Mouse (Mus musculus): ENCODE results near the gene Arrdc2. TPM values are rescaled to one million over a fixed set of nuclear protein-coding genes. Genes with fewer than 3 reads are reported as not detected.

Arrdc2 gene
- polyA plus RNA-seq, 1 experiment from 2014 or later: 6.3 TPM

DNA sequence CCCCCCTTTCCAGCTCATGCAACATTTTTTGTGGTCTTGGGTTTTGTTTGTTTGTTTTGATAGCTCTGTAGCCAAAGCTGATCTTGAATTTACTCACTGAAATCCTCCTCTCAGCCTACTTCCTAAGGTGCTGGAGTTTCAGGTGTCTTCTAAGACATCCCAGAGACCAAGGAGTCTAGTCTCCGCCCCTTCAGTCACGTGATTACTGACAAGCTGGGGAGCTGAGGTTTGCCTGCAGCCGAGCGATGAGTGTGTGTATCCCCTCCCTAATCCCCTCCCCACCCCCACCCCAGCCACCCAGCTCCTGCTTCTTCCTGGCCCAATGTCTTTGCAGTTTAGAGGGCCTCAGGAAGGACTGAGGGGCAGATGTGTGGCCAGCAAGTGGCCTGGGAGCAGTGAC is 18.0 kb upstream of the Arrdc2 start:
- ATAC-seq (replicated peaks; ENCODE audit: low FRiP score): no peak
- Histone ChIP-seq H3K27me3 (ENCODE audit: control insufficient read depth, insufficient read depth, low read length) (peaks cover 2% of the 10 kb centered on the region; the same call in 1 of the 2 replicates), H3K4me1 (replicated peaks; ENCODE audit: control insufficient read depth, insufficient read depth, low read length) (peaks cover 13% of the 10 kb centered on the region), H3K4me3 (ENCODE audit: low read depth, low read length) (no peak overlapping the region), H3K9me3 (ENCODE audit: control insufficient read depth, low read length) (no peaks in the 10 kb centered on the region), H3K9ac (ENCODE audit: low read length) (no peak overlapping the region; the same call in 1 of the 2 replicates), H3K4me2 (ENCODE audit: low read depth, low read length, severe bottlenecking) (no peak overlapping the region), H3K36me3 (ENCODE audit: control insufficient read depth, insufficient read depth, low read length) (no peaks in the 10 kb centered on the region), H3K27ac (ENCODE audit: low read depth, low read length) (no peak overlapping the region)
- no peak for DNase-seq (ENCODE audit: low spot score)
- 7% methylated on average over 4 of the region's 4 CpGs for WGBS

DNA sequence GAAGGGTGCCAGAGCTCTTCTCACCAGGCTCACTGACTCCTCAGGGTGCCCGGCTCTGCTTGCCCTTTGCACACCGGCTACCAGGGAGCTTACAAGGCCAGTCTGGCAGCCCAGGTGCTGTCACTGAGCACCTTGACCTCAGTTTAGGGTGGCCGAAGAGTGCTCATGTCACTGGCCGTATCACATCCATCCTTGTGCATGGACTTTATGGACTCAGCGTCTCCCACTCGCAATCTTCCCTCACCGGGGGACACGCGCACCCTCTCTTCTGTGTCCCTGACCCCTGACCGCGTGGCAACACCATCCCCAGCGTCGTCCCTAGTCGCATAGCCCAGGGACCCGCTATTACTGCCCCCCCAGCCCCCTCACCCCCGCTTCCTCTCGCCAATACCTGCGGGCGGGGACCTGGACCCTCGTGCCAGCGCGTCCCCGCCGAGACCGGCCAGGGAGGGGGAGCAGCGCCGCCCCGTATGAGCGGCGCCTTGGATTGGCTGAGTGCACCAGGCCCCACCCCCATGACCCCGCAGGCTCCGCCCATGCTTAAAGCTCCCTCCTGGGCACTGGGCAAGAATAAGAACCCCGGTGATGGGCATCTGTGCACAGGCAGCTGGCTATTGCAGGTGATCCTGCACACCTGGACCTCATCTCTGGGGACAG is 17.1 kb upstream of the Arrdc2 start:
- WGBS: 9% methylated on average over 33 of the region's 33 CpGs
- no peaks in the 10 kb centered on the region for H3K9me3 ChIP-seq (ENCODE audit: control insufficient read depth, low read length)
- H3K27me3 ChIP-seq (ENCODE audit: control insufficient read depth, insufficient read depth, low read length): no peaks in the 10 kb centered on the region; the same call in 1 of the 2 replicates
- no peaks in the 10 kb centered on the region for H3K36me3 ChIP-seq (ENCODE audit: control insufficient read depth, insufficient read depth, low read length)
- H3K4me3 ChIP-seq (ENCODE audit: low read depth, low read length): peak overlapping the region; percentile 39
- DNase-seq (ENCODE audit: low spot score) (peak; percentile 85), ATAC-seq (replicated peaks; ENCODE audit: low FRiP score) (peak; percentile 82)
- peak overlapping the region; percentile 90 for H3K4me2 ChIP-seq (ENCODE audit: low read depth, low read length, severe bottlenecking)
- H3K27ac ChIP-seq (ENCODE audit: low read depth, low read length): no peak overlapping the region
- H3K4me1 ChIP-seq (replicated peaks; ENCODE audit: control insufficient read depth, insufficient read depth, low read length): peaks cover 11% of the 10 kb centered on the region
- H3K9ac ChIP-seq (ENCODE audit: low read length): peak overlapping the region; percentile 52

DNA sequence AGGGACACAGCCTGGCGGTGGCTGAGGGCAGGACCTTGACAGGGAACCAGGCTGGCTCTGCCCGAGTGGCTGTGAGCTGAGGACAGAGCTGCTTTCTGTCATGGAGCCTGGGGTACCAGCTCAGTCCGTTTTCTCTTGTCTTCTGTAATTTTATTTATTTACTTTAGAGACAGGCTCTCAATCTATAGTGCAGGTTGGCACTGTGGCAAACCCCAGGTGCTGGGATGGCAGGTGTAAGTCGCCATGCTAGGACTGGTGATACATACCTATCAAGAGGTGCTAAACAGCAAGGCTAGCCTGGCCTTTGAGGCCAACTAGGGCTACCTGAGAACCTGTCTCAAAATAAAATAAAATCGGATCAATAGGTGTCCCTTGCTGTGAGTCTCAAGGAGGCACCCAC is 16.5 kb upstream of the Arrdc2 start:
- Histone ChIP-seq H3K9me3 (ENCODE audit: control insufficient read depth, low read length) (no peaks in the 10 kb centered on the region), H3K27ac (ENCODE audit: low read depth, low read length) (no peak overlapping the region), H3K27me3 (ENCODE audit: control insufficient read depth, insufficient read depth, low read length) (no peaks in the 10 kb centered on the region; the same call in 1 of the 2 replicates), H3K4me3 (ENCODE audit: low read depth, low read length) (no peak overlapping the region), H3K36me3 (ENCODE audit: control insufficient read depth, insufficient read depth, low read length) (no peaks in the 10 kb centered on the region), H3K4me2 (ENCODE audit: low read depth, low read length, severe bottlenecking) (0 out of 2 replicates have a peak overlapping the region, but pooled peaks have one; percentile 90), H3K9ac (ENCODE audit: low read length) (no peak overlapping the region), H3K4me1 (replicated peaks; ENCODE audit: control insufficient read depth, insufficient read depth, low read length) (peaks cover 11% of the 10 kb centered on the region)
- DNase-seq (ENCODE audit: low spot score) (no peak), ATAC-seq (replicated peaks; ENCODE audit: low FRiP score) (no peak)
- 60% methylated on average over 5 of the region's 5 CpGs for WGBS

DNA sequence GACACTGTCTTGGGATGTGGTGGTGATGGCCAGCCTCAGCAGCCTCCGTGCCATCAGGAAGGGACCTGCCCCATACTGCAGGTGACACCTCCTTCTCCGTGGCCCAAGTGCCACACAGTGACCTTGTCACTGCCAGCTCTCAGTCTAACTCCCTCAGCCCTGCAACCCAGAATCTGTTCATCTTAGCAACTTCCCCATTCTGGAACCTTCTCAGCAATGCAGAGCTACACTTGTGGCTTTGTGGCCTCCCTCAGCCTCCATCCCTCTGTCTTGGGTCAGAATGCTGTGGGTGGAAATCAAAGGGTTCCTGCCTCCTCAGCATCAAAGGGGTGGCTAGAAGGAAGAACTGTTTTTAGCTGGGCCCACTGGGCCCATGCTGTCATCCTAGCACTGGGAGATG is 14.3 kb upstream of the Arrdc2 start:
- no peak overlapping the region for H3K9ac ChIP-seq (ENCODE audit: low read length)
- DNase-seq (ENCODE audit: low spot score): no peak
- WGBS: 93% methylated on average over 2 of the region's 2 CpGs
- no peak overlapping the region for H3K27ac ChIP-seq (ENCODE audit: low read depth, low read length)
- H3K4me3 ChIP-seq (ENCODE audit: low read depth, low read length): no peak overlapping the region
- no peaks in the 10 kb centered on the region for H3K36me3 ChIP-seq (ENCODE audit: control insufficient read depth, insufficient read depth, low read length)
- no peaks in the 10 kb centered on the region for H3K9me3 ChIP-seq (ENCODE audit: control insufficient read depth, low read length)
- no peak for ATAC-seq (replicated peaks; ENCODE audit: low FRiP score)
- peaks cover 11% of the 10 kb centered on the region for H3K4me1 ChIP-seq (replicated peaks; ENCODE audit: control insufficient read depth, insufficient read depth, low read length)
- no peak overlapping the region for H3K4me2 ChIP-seq (ENCODE audit: low read depth, low read length, severe bottlenecking)
- H3K27me3 ChIP-seq (ENCODE audit: control insufficient read depth, insufficient read depth, low read length): no peaks in the 10 kb centered on the region; the same call in 1 of the 2 replicates

DNA sequence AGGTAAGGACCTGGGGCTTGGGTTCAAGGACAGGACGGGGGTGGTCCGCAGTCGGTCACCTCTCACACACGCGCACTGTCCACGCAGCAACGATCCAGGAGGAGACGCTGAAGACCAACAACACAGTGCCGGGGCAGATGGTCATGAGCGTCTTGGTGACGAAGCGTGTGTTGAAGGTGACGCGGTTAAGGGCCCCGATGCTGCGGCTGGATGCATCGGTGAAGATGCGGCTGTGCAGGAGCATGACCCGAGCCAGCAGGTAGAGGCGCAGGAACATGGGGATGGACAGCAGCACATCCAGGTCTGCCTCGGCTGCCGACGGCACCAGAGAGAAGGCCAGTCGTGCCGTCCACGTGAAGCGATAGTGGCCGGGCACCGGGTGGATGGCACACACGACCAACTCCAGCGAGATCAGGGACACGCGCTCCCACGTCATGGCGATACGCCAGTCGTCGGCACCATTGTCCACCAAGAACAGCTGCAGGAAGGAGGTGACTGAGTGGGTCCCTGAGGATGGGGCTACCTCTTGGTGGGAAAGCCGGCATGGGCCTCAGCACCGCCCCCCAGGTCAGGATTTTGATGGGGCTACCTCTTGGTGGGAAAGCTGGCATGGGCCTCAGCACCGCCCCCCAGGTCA is 13.2 kb upstream of the Arrdc2 start:
- peaks cover 8% of the 10 kb centered on the region; the same call in 1 of the 2 replicates for H3K4me1 ChIP-seq (replicated peaks; ENCODE audit: control insufficient read depth, insufficient read depth, low read length)
- H3K9ac ChIP-seq (ENCODE audit: low read length): no peak overlapping the region
- H3K36me3 ChIP-seq (ENCODE audit: control insufficient read depth, insufficient read depth, low read length): no peaks in the 10 kb centered on the region
- no peaks in the 10 kb centered on the region for H3K9me3 ChIP-seq (ENCODE audit: control insufficient read depth, low read length)
- 89% methylated on average over 41 of the region's 41 CpGs for WGBS
- no peak overlapping the region for H3K4me2 ChIP-seq (ENCODE audit: low read depth, low read length, severe bottlenecking)
- H3K4me3 ChIP-seq (ENCODE audit: low read depth, low read length): no peak overlapping the region
- DNase-seq (ENCODE audit: low spot score) (no peak), ATAC-seq (replicated peaks; ENCODE audit: low FRiP score) (no peak)
- no peaks in the 10 kb centered on the region; the same call in 1 of the 2 replicates for H3K27me3 ChIP-seq (ENCODE audit: control insufficient read depth, insufficient read depth, low read length)
- H3K27ac ChIP-seq (ENCODE audit: low read depth, low read length): no peak overlapping the region

DNA sequence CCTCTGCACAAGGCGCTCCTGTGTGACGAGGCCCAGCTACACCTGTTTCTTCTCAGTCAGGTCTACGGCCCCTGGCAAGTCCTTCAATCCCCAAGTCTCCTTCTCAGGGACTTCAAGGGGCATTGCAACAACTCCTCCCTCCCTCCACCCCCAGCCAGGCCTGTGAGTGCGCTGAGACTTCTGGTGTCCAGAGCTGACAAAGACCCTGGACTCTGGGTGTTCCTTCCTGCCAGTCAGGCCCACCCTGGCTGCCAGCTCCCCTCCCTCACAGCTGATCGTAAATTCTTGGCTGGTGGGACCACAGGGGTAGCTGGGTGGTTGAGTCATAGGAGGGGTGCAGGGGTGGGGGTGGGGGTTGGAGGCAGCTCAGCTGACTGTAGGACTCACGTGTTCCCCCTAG is 12.3 kb upstream of the Arrdc2 start:
- Histone ChIP-seq H3K27ac (ENCODE audit: low read depth, low read length) (no peak overlapping the region), H3K36me3 (ENCODE audit: control insufficient read depth, insufficient read depth, low read length) (no peaks in the 10 kb centered on the region), H3K27me3 (ENCODE audit: control insufficient read depth, insufficient read depth, low read length) (no peaks in the 10 kb centered on the region; the same call in 1 of the 2 replicates), H3K4me2 (ENCODE audit: low read depth, low read length, severe bottlenecking) (no peak overlapping the region), H3K4me3 (ENCODE audit: low read depth, low read length) (no peak overlapping the region), H3K9ac (ENCODE audit: low read length) (peak overlapping the region; percentile 23; the same call in 1 of the 2 replicates), H3K9me3 (ENCODE audit: control insufficient read depth, low read length) (no peaks in the 10 kb centered on the region), H3K4me1 (replicated peaks; ENCODE audit: control insufficient read depth, insufficient read depth, low read length) (0 out of 2 replicates have a peak, but pooled peaks cover 4% of the 10 kb centered on the region)
- DNase-seq (ENCODE audit: low spot score): no peak
- WGBS: 60% methylated on average over 6 of the region's 6 CpGs
- ATAC-seq (replicated peaks; ENCODE audit: low FRiP score): no peak

DNA sequence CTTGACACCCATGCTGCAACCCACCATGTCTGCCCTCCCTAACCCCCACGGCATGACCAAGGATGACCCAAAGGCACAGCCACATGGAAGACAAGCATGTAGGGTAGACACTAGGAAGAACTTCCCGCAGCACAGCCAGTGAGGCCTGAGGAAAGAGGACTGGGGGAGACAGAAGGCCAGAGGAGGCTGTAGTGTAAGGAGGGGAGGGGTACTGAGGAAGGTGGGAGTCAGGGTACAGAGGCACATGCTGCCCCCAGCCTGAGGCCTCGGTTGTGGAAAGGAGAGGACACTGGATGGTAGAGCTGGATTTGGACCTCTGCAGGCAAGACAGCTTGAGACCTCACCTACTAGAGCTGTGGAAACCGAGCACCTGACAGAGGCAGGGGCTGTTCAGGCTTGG is 11.4 kb upstream of the Arrdc2 start:
- Histone ChIP-seq H3K27ac (ENCODE audit: low read depth, low read length) (no peak overlapping the region), H3K36me3 (ENCODE audit: control insufficient read depth, insufficient read depth, low read length) (no peaks in the 10 kb centered on the region), H3K4me3 (ENCODE audit: low read depth, low read length) (no peak overlapping the region), H3K27me3 (ENCODE audit: control insufficient read depth, insufficient read depth, low read length) (no peaks in the 10 kb centered on the region; the same call in 1 of the 2 replicates), H3K4me2 (ENCODE audit: low read depth, low read length, severe bottlenecking) (no peak overlapping the region), H3K4me1 (replicated peaks; ENCODE audit: control insufficient read depth, insufficient read depth, low read length) (no peaks in the 10 kb centered on the region), H3K9me3 (ENCODE audit: control insufficient read depth, low read length) (no peaks in the 10 kb centered on the region), H3K9ac (ENCODE audit: low read length) (no peak overlapping the region)
- DNase-seq (ENCODE audit: low spot score) (no peak), ATAC-seq (replicated peaks; ENCODE audit: low FRiP score) (no peak)
- 85% methylated on average over 4 of the region's 4 CpGs for WGBS

DNA sequence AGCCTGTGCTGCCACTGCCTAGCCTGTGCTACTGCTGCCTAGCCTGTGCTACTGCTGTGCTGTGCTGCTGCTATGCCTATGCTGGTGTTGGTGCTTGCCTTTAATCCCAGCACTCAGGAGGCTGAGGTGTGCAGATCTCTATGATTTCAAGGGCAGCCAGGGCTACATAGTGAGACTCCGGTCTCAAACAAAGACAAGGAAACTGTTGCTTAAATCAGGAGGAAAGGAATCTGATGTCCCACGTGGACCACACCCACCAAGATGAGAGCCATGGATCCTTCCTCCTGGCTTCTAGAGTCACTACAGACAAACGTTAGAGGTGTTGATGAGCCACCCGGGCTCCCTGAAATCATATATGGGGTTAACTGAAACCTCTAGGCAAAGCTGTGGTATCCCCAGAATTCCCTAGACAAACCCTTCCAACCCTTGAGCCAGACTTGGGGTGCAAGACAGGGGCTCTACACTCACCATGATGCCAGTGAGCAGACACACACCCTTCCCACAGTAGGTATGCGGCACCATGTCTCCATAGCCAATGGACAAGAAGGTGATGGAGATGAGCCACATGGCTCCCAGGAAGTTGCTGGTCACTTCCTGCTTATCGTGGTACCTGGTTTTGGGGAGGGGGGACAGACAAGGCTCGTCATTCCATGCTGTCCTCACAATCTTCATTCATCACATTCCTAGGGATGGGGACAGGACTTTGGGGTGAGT is 10.8 kb upstream of the Arrdc2 start:
- no peaks in the 10 kb centered on the region for H3K27me3 ChIP-seq (ENCODE audit: control insufficient read depth, insufficient read depth, low read length)
- ATAC-seq (replicated peaks; ENCODE audit: low FRiP score) (no peak), DNase-seq (ENCODE audit: low spot score) (no peak)
- H3K27ac ChIP-seq (ENCODE audit: low read depth, low read length): no peak overlapping the region
- no peak overlapping the region for H3K4me3 ChIP-seq (ENCODE audit: low read depth, low read length)
- no peaks in the 10 kb centered on the region for H3K4me1 ChIP-seq (replicated peaks; ENCODE audit: control insufficient read depth, insufficient read depth, low read length)
- 76% methylated on average over 7 of the region's 7 CpGs for WGBS
- H3K9me3 ChIP-seq (ENCODE audit: control insufficient read depth, low read length): no peaks in the 10 kb centered on the region
- H3K9ac ChIP-seq (ENCODE audit: low read length): no peak overlapping the region
- H3K4me2 ChIP-seq (ENCODE audit: low read depth, low read length, severe bottlenecking): no peak overlapping the region
- H3K36me3 ChIP-seq (ENCODE audit: control insufficient read depth, insufficient read depth, low read length): no peaks in the 10 kb centered on the region
